Mouse (Mus musculus): ENCODE results near the gene Mtor.

Gene Mtor

GRCm38 (mm10) chr4:148441931-148442330 is 6.5 kb upstream of the Mtor start:
- no peak for DNase-seq (ENCODE audit: low read depth, low spot score)

- no peak for DNase-seq (ENCODE audit: low read depth, low spot score)
Observed at GRCm38 (mm10) chr4:148442598-148442997, 5.8 kb upstream of the Mtor start.

- peak; percentile 80 for DNase-seq (ENCODE audit: low read depth, low spot score)
Observed at GRCm38 (mm10) chr4:148444250-148444967, 4.0 kb upstream of the Mtor start, which contains the start of gene Ubiad1. Gene Ubiad1, minus strand, starts transcription at chr4:148444771.

- peak; percentile 34 for DNase-seq (ENCODE audit: low read depth, low spot score)
Observed at GRCm38 (mm10) chr4:148448853-148449245, 438 bp downstream of the Mtor start.

- DNase-seq (ENCODE audit: low read depth, low spot score): no peak
Observed at GRCm38 (mm10) chr4:148453707-148454106, 5.3 kb downstream of the Mtor start.

GRCm38 (mm10) chr4:148455477-148456025 is 7.1 kb downstream of the Mtor start:
- no peak for DNase-seq (ENCODE audit: low read depth, low spot score)

GRCm38 (mm10) chr4:148460656-148461284 is 12.4 kb downstream of the Mtor start:
- no peak for DNase-seq (ENCODE audit: low read depth, low spot score)

GRCm38 (mm10) chr4:148461772-148462171 is 13.4 kb downstream of the Mtor start:
- peak; percentile 30 for DNase-seq (ENCODE audit: low read depth, low spot score)

GRCm38 (mm10) chr4:148462717-148463116 is 14.3 kb downstream of the Mtor start:
- no peak for DNase-seq (ENCODE audit: low read depth, low spot score)

- peak; percentile 12 for DNase-seq (ENCODE audit: low read depth, low spot score)
Observed at GRCm38 (mm10) chr4:148463208-148463960, 15.0 kb downstream of the Mtor start.

GRCm38 (mm10) chr4:148464301-148464700 is 15.9 kb downstream of the Mtor start:
- no peak for DNase-seq (ENCODE audit: low read depth, low spot score)

- DNase-seq (ENCODE audit: low read depth, low spot score): no peak
Observed at GRCm38 (mm10) chr4:148464869-148465268, 16.5 kb downstream of the Mtor start.

GRCm38 (mm10) chr4:148466511-148467079 is 18.2 kb downstream of the Mtor start:
- DNase-seq (ENCODE audit: low read depth, low spot score): no peak

GRCm38 (mm10) chr4:148468396-148468795 is 20.0 kb downstream of the Mtor start:
- DNase-seq (ENCODE audit: low read depth, low spot score): no peak

- peak; percentile 45 for DNase-seq (ENCODE audit: low read depth, low spot score)
Observed at GRCm38 (mm10) chr4:148469487-148470252, 21.3 kb downstream of the Mtor start.

- peak; percentile 72 for DNase-seq (ENCODE audit: low read depth, low spot score)
Observed at GRCm38 (mm10) chr4:148471363-148471806, 23.0 kb downstream of the Mtor start.

GRCm38 (mm10) chr4:148472436-148473174 is 24.2 kb downstream of the Mtor start:
- no peak for DNase-seq (ENCODE audit: low read depth, low spot score)

GRCm38 (mm10) chr4:148473496-148473895 is 25.1 kb downstream of the Mtor start:
- no peak for DNase-seq (ENCODE audit: low read depth, low spot score)

- DNase-seq (ENCODE audit: low read depth, low spot score): no peak
Observed at GRCm38 (mm10) chr4:148480245-148480644, 31.8 kb downstream of the Mtor start.

GRCm38 (mm10) chr4:148481557-148482168 is 33.3 kb downstream of the Mtor start:
- DNase-seq (ENCODE audit: low read depth, low spot score): no peak

Measured in mesoderm, embryonic 11.5 days (tissue).